Mouse (Mus musculus): ENCODE measurements around the gene Bicdl1. TPM values are rescaled to one million over a fixed set of nuclear protein-coding genes. Genes with fewer than 3 reads are reported as not detected.

The Bicdl1 gene
- polyA plus RNA-seq (2012; rRNA removed; ENCODE audit: low replicate concordance): 19.5 and 34.4 TPM in 2 replicates

GRCm38 (mm10) chr5:115731001-115731731, at the start of gene Bicdl1:
TSS of gene Bicdl1 (minus strand) at chr5:115731621.

GRCm38 (mm10) chr5:115631505-115632357, 99.7 kb downstream of the Bicdl1 start, which contains the start of gene Rab35:
TSS of gene Rab35 (plus strand) at chr5:115631908.

Other genes with a start within 250 kb of the Bicdl1 start
- 42.6 and 51.3 TPM in 2 replicates for gene Sirt4, start 246.9 kb downstream of the Bicdl1 start, polyA plus RNA-seq (2012; rRNA removed; ENCODE audit: low replicate concordance)
- 77.3 and 92.5 TPM in 2 replicates for gene Pxn, start 224.9 kb downstream of the Bicdl1 start, polyA plus RNA-seq (2012; rRNA removed; ENCODE audit: low replicate concordance)
- gene Rplp0, start 172.2 kb downstream of the Bicdl1 start, polyA plus RNA-seq (2012; rRNA removed; ENCODE audit: low replicate concordance): 1,229 and 2,816 TPM in 2 replicates
- gene Gcn1l1, start 166.4 kb downstream of the Bicdl1 start, polyA plus RNA-seq (2012; rRNA removed; ENCODE audit: low replicate concordance): 38.2 and 66.2 TPM in 2 replicates
- gene Rab35, start 99.7 kb downstream of the Bicdl1 start, polyA plus RNA-seq (2012; rRNA removed; ENCODE audit: low replicate concordance): 55.5 and 68.7 TPM in 2 replicates
- 2.7 and 4.1 TPM in 2 replicates for gene Cit, start 113.7 kb upstream of the Bicdl1 start, polyA plus RNA-seq (2012; rRNA removed; ENCODE audit: low replicate concordance)